ENCODE assay signal across 8 mouse cellular contexts in genomic region chr15:100494647-100495046, GRCm38 (mm10). TPM values are rescaled to one million over a fixed set of nuclear protein-coding genes. Genes with fewer than 3 reads are reported as not detected.
DNase-seq lines count a peak whose midpoint lies in the region; ATAC-seq lines count a peak whose summit lies in the region.

No protein-coding gene starts in this region.

- H3K4me3 ChIP-seq in kidney, embryonic 16.5 days (ENCODE audit: low read length), result peak overlapping the region; percentile 90
- H3K4me3 ChIP-seq in embryonic facial prominence, embryonic 12.5 days, result peak overlapping the region; percentile 84

- H3K36me3 ChIP-seq in kidney, embryonic 16.5 days (ENCODE audit: insufficient read depth, low read length), result no peaks in the 10 kb centered on the region
- H3K36me3 ChIP-seq in embryonic facial prominence, embryonic 12.5 days, result no peaks in the 10 kb centered on the region

- no peaks in the 10 kb centered on the region for H3K27me3 ChIP-seq in kidney, embryonic 16.5 days (ENCODE audit: insufficient read depth, low read length)
- no peaks in the 10 kb centered on the region for H3K27me3 ChIP-seq in embryonic facial prominence, embryonic 12.5 days

- peak overlapping the region; percentile 93 for H3K27ac ChIP-seq in kidney, embryonic 16.5 days (ENCODE audit: low read length)
- peak overlapping the region; percentile 96 for H3K27ac ChIP-seq in embryonic facial prominence, embryonic 12.5 days

- peak overlapping the region; percentile 78 for H3K4me2 ChIP-seq in kidney, embryonic 16.5 days (replicated peaks; ENCODE audit: low read depth, low read length)
- H3K4me2 ChIP-seq in embryonic facial prominence, embryonic 12.5 days (replicated peaks), result peak overlapping the region; percentile 67

- H3K9me3 ChIP-seq in kidney, embryonic 16.5 days (ENCODE audit: low read length), result no peaks in the 10 kb centered on the region
- H3K9me3 ChIP-seq in embryonic facial prominence, embryonic 12.5 days, result no peaks in the 10 kb centered on the region

- H3K9ac ChIP-seq in kidney, embryonic 16.5 days (replicated peaks; ENCODE audit: low read length), result peak overlapping the region; percentile 98
- H3K9ac ChIP-seq in embryonic facial prominence, embryonic 12.5 days, result peak overlapping the region; percentile 99

- under 1% methylated on average over 25 of the region's 29 CpGs for WGBS in kidney, embryonic 16.5 days
- WGBS in embryonic facial prominence, embryonic 12.5 days, result 0% methylated on average over 26 of the region's 29 CpGs

- H3K4me1 ChIP-seq in kidney, embryonic 16.5 days (ENCODE audit: insufficient read depth, low read length), result peaks cover 39% of the 10 kb centered on the region
- peaks cover 31% of the 10 kb centered on the region for H3K4me1 ChIP-seq in embryonic facial prominence, embryonic 12.5 days

- no peak for DNase-seq in kidney, adult 11 months
- peak; percentile 67 for DNase-seq in NIH3T3 (ENCODE audit: low read depth)
- peak; percentile 34 for DNase-seq in lung, postnatal 14 days
- no peak for DNase-seq in ovary, postnatal 36 days (ENCODE audit: low spot score)
- no peak for DNase-seq in cerebellum, adult 9-10 months

- peak; percentile 80 for ATAC-seq in kidney, embryonic 16.5 days (ENCODE audit: low FRiP score, low TSS enrichment)
- ATAC-seq in embryonic facial prominence, embryonic 12.5 days (ENCODE audit: insufficient number of reproducible peaks, insufficient read depth, low FRiP score, low TSS enrichment), result peak; percentile 85
- ATAC-seq in inflammation-experienced regulatory T-cells, adult 6 months, result peak; percentile 36

RNA-seq across cellular contexts. Expression of gene Csrnp2, which starts 0.6 kb away (rescaled TPM):
- 15.3 and 16.4 TPM in 2 replicates for polyA plus RNA-seq in kidney, embryonic 16.5 days (2015; fragmentation: Nextera tagmentation; extraction: Ambion mirVana)
- 32.8 and 34.9 TPM in 2 replicates for polyA plus RNA-seq in embryonic facial prominence, embryonic 12.5 days (2016; fragmentation: Nextera tagmentation; extraction: Ambion mirVana)
- 1 to 10 TPM in 2 of 3 experiments, under 1 TPM in 1; 0.91 to 1.8 (median 1.5) TPM for polyA plus RNA-seq in inflammation-experienced regulatory T-cells, adult 6 months (2017; shearing (Covaris generic))

RNA-seq across cellular contexts. Expression of gene Letmd1, which starts 25.8 kb away (rescaled TPM):
- polyA plus RNA-seq in kidney, embryonic 16.5 days (2015; fragmentation: Nextera tagmentation; extraction: Ambion mirVana), result 31.8 and 33.1 TPM in 2 replicates
- polyA plus RNA-seq in embryonic facial prominence, embryonic 12.5 days (2016; fragmentation: Nextera tagmentation; extraction: Ambion mirVana), result 35.3 and 37.3 TPM in 2 replicates
- polyA plus RNA-seq in inflammation-experienced regulatory T-cells, adult 6 months (2017; shearing (Covaris generic)), result 10 to 100 TPM; 24.6 to 58.8 (median 54.5) TPM

RNA-seq across cellular contexts. Expression of gene Tfcp2, which starts 57.2 kb away (rescaled TPM):
- polyA plus RNA-seq in kidney, embryonic 16.5 days (2015; fragmentation: Nextera tagmentation; extraction: Ambion mirVana), result 37.5 and 37.8 TPM in 2 replicates
- polyA plus RNA-seq in embryonic facial prominence, embryonic 12.5 days (2016; fragmentation: Nextera tagmentation; extraction: Ambion mirVana), result 42.7 and 43.7 TPM in 2 replicates
- polyA plus RNA-seq in inflammation-experienced regulatory T-cells, adult 6 months (2017; shearing (Covaris generic)), result 1 to 10 TPM; 3.7 to 8.4 (median 5.6) TPM

Comparison
In these comparisons a context has a peak if more than half of its experiments do, and no peak if none do; other contexts are left out.
1. DNase-seq: peak in NIH3T3 (single experiment) and lung, postnatal 14 days (single experiment); none in kidney, adult 11 months (single experiment), ovary, postnatal 36 days (single experiment) and cerebellum, adult 9-10 months (single experiment).
2. Peak in every context shown above with its lines, with median percentiles within 50 percentile points of each other: ATAC-seq.